Mouse (Mus musculus) erythroblast, embryonic 14.5 days (primary cell): ENCODE data around the gene Kcnj9.

ENCODE experiments used
- GATA1 ChIP-seq: IDR thresholded peaks from 2 replicates; pipeline ENCODE4 v1.6.1; 2012; ENCODE audit warnings: low read length, inconsistent platforms, mixed read lengths
- TAL1 ChIP-seq: IDR thresholded peaks from 3 replicates; pipeline ENCODE4 v1.6.1; 2012; ENCODE audit warnings: low read length, inconsistent platforms, mixed read lengths

GRCm38 (mm10) chr1:172300247-172300646 is 28.9 kb downstream of the Kcnj9 start:
- TF ChIP-seq TAL1 (no peak), GATA1 (no peak)
